Mouse (Mus musculus) MEL (cell line): ENCODE data around the gene Coasy. TPM values are rescaled to one million over a fixed set of nuclear protein-coding genes. Genes with fewer than 3 reads are reported as not detected.

Experiments used
- DNase-seq: peaks from one replicate; pipeline ENCODE4 v3.0.0; 2011; ENCODE audit warnings: low read depth, low spot score
- H3K27ac ChIP-seq: 2 replicates; pipeline ENCODE4 v1.5.1; 2012; ENCODE audit warnings: low read depth, mild to moderate bottlenecking, control low read depth, low read length, moderate library complexity; ENCODE audit not compliant: control insufficient read depth
- H3K27me3 ChIP-seq, 2 experiments: fragments of 150-350 bp in 1 of 2; sonication (generic) in 1 of 2; 2 replicates each; pipeline ENCODE4 v1.6.1; 2012; ENCODE audit warnings: low read length in 2 of 2, mild to moderate bottlenecking in 2 of 2, improper control_type of control experiment in 1 of 2, moderate library complexity in 1 of 2; ENCODE audit not compliant: insufficient read depth in 2 of 2, control insufficient read depth in 1 of 2
- H3K36me3 ChIP-seq, 2 experiments: 2 replicates each; pipeline ENCODE4 v1.6.1; 2012 to 2014; ENCODE audit warnings: low read length in 2 of 2, improper control_type of control experiment in 1 of 2, inconsistent platforms in 1 of 2, mild to moderate bottlenecking in 1 of 2; ENCODE audit not compliant: insufficient read depth in 2 of 2, control insufficient read depth in 1 of 2
- H3K4me1 ChIP-seq, 2 experiments: fragments of 150-350 bp in 1 of 2; sonication (generic) in 1 of 2; 2 replicates each; pipeline ENCODE4 v1.6.1; 2012; ENCODE audit warnings: low read length in 2 of 2, improper control_type of control experiment in 1 of 2, mild to moderate bottlenecking in 1 of 2; ENCODE audit not compliant: insufficient read depth in 2 of 2, control insufficient read depth in 1 of 2
- H3K4me3 ChIP-seq, 2 experiments: fragments of 150-350 bp in 1 of 2; sonication (generic) in 1 of 2; 2 replicates each; pipeline ENCODE4 v1.5.1; 2012; ENCODE audit warnings: low read depth in 2 of 2, low read length in 2 of 2, mild to moderate bottlenecking in 2 of 2, moderate library complexity in 2 of 2, control low read depth in 1 of 2, improper control_type of control experiment in 1 of 2; ENCODE audit not compliant: control insufficient read depth in 1 of 2, insufficient read depth in 1 of 2
- H3K79me2 ChIP-seq: 2 replicates; pipeline ENCODE4 v1.6.1; 2012; ENCODE audit warnings: mild to moderate bottlenecking, low read length, moderate library complexity; ENCODE audit not compliant: control insufficient read depth, poor library complexity, insufficient read depth
- H3K9ac ChIP-seq: 2 replicates; pipeline ENCODE4 v1.6.1; 2012; ENCODE audit warnings: low read depth, mild to moderate bottlenecking, control low read depth, low read length, moderate library complexity; ENCODE audit not compliant: control insufficient read depth, poor library complexity, severe bottlenecking
- H3K9me3 ChIP-seq: fragments of 150-350 bp; sonication (generic); replicated peaks from 2 replicates; pipeline ENCODE4 v1.6.1; 2012; ENCODE audit warnings: mild to moderate bottlenecking, low read length, improper control_type of control experiment, moderate library complexity; ENCODE audit not compliant: insufficient read depth
- BHLHE40 ChIP-seq: IDR thresholded peaks from 2 replicates; pipeline ENCODE4 v1.6.1; 2012; ENCODE audit warnings: low read depth, mild to moderate bottlenecking, inconsistent platforms, low read length, improper control_type of control experiment, borderline replicate concordance
- CHD2 ChIP-seq: IDR thresholded peaks from 2 replicates; pipeline ENCODE4 v1.6.1; 2011; ENCODE audit warnings: low read length, improper control_type of control experiment
- CTCF ChIP-seq, 3 experiments: IDR thresholded peaks in 2 of 3; conservative IDR thresholded peaks in 1 of 3; 2 replicates each; pipeline ENCODE4 v1.5.1; 2011 to 2012; ENCODE audit warnings: low read length in 3 of 3, low read depth in 2 of 3, mild to moderate bottlenecking in 2 of 3, improper control_type of control experiment in 1 of 3, inconsistent platforms in 1 of 3, mixed read lengths in 1 of 3, moderate library complexity in 1 of 3; ENCODE audit not compliant: control insufficient read depth in 1 of 3, insufficient read depth in 1 of 3, poor library complexity in 1 of 3, severe bottlenecking in 1 of 3
- ELF1 ChIP-seq: IDR thresholded peaks from 2 replicates; pipeline ENCODE4 v1.6.1; 2014; ENCODE audit warnings: low read depth, mild to moderate bottlenecking, inconsistent platforms, low read length, improper control_type of control experiment, moderate library complexity
- EP300 ChIP-seq, 2 experiments: IDR thresholded peaks; 2 replicates each; pipeline ENCODE4 v1.6.1; 2011; ENCODE audit warnings: improper control_type of control experiment in 2 of 2, low read length in 2 of 2, low read depth in 1 of 2, mild to moderate bottlenecking in 1 of 2
- GABPA ChIP-seq: IDR thresholded peaks from 2 replicates; pipeline ENCODE4 v1.6.1; 2012; ENCODE audit warnings: low read depth, mild to moderate bottlenecking, inconsistent platforms, low read length, improper control_type of control experiment, moderate library complexity
- GATA1 ChIP-seq: IDR thresholded peaks from 2 replicates; pipeline ENCODE4 v1.6.1; 2011; ENCODE audit warnings: low read depth, low read length, improper control_type of control experiment
- MAFK ChIP-seq: IDR thresholded peaks from 2 replicates; pipeline ENCODE4 v1.6.1; 2011; ENCODE audit warnings: low read depth, mild to moderate bottlenecking, low read length, improper control_type of control experiment, borderline replicate concordance
- MAX ChIP-seq: IDR thresholded peaks from 2 replicates; pipeline ENCODE4 v1.6.1; 2011; ENCODE audit warnings: low read length, improper control_type of control experiment
- MAZ ChIP-seq: IDR thresholded peaks from 2 replicates; pipeline ENCODE4 v1.6.1; 2012; ENCODE audit warnings: low read depth, mild to moderate bottlenecking, inconsistent platforms, low read length, improper control_type of control experiment
- MEF2A ChIP-seq: IDR thresholded peaks from 2 replicates; pipeline ENCODE4 v1.6.1; 2014; ENCODE audit warnings: low read depth, mild to moderate bottlenecking, inconsistent platforms, low read length, improper control_type of control experiment; ENCODE audit not compliant: poor library complexity, insufficient replicate concordance, severe bottlenecking; ENCODE audit errors: extremely low read depth
- MXI1 ChIP-seq: IDR thresholded peaks from 2 replicates; pipeline ENCODE4 v1.6.1; 2011; ENCODE audit warnings: mild to moderate bottlenecking, low read depth, low read length, improper control_type of control experiment
- MYC ChIP-seq: IDR thresholded peaks from 2 replicates; pipeline ENCODE4 v1.6.1; 2011; ENCODE audit warnings: low read depth, mild to moderate bottlenecking, low read length, improper control_type of control experiment, moderate library complexity
- NELFE ChIP-seq: IDR thresholded peaks from 2 replicates; pipeline ENCODE4 v1.6.1; 2011; ENCODE audit warnings: low read depth, low read length, improper control_type of control experiment
- POLR2A ChIP-seq, 2 experiments: IDR thresholded peaks; 2 replicates each; pipeline ENCODE4 v1.6.1; 2011 to 2012; ENCODE audit warnings: low read length in 2 of 2, mild to moderate bottlenecking in 2 of 2, control low read depth in 1 of 2, improper control_type of control experiment in 1 of 2, low read depth in 1 of 2, moderate library complexity in 1 of 2; ENCODE audit not compliant: control insufficient read depth in 1 of 2, insufficient read depth in 1 of 2, poor library complexity in 1 of 2
- POLR2AphosphoS5 ChIP-seq: IDR thresholded peaks from 2 replicates; pipeline ENCODE4 v1.6.1; 2012; ENCODE audit warnings: low read depth, borderline replicate concordance, mild to moderate bottlenecking, inconsistent platforms, low read length, moderate library complexity, mixed read lengths
- USF1 ChIP-seq: IDR thresholded peaks from 2 replicates; pipeline ENCODE4 v1.6.1; 2014; ENCODE audit warnings: low read depth, mild to moderate bottlenecking, inconsistent platforms, low read length, improper control_type of control experiment, moderate library complexity
- ZC3H11A ChIP-seq: IDR thresholded peaks from 2 replicates; pipeline ENCODE4 v1.6.1; 2012; ENCODE audit warnings: low read depth, mild to moderate bottlenecking, inconsistent platforms, low read length, improper control_type of control experiment
- ZMIZ1 ChIP-seq: IDR thresholded peaks from 2 replicates; pipeline ENCODE4 v1.6.1; 2012; ENCODE audit warnings: low read depth, mild to moderate bottlenecking, inconsistent platforms, low read length, improper control_type of control experiment, moderate library complexity
- ZNF384 ChIP-seq: IDR thresholded peaks from 2 replicates; pipeline ENCODE4 v1.6.1; 2012; ENCODE audit warnings: low read depth, mild to moderate bottlenecking, inconsistent platforms, low read length, improper control_type of control experiment
- polyA plus RNA-seq, 2 experiments: library from polyadenylated mRNA; stranded (reverse) in 1 of 2; unstranded in 1 of 2; fragments of >175 nt in 1 of 2; fragments of >200 nt in 1 of 2; gene quantifications; 2 replicates each; pipeline versions ENCODE4 v1.2.1 to v1.2.4; 2012; ENCODE audit warnings: low replicate concordance in 2 of 2, low read depth in 1 of 2; ENCODE audit not compliant: insufficient read length in 2 of 2, insufficient read depth in 1 of 2, missing spikeins in 1 of 2
- total RNA-seq: library from RNA; depleted of rRNA; stranded (reverse); fragments of 300-350 nt; gene quantifications from 2 replicates; pipeline ENCODE4 v1.2.3, GENCODE M21; 2012

Coasy gene
- total and polyA plus RNA-seq, 3 experiments: 34.8 to 44.2 TPM; not detected in 1

DNA sequence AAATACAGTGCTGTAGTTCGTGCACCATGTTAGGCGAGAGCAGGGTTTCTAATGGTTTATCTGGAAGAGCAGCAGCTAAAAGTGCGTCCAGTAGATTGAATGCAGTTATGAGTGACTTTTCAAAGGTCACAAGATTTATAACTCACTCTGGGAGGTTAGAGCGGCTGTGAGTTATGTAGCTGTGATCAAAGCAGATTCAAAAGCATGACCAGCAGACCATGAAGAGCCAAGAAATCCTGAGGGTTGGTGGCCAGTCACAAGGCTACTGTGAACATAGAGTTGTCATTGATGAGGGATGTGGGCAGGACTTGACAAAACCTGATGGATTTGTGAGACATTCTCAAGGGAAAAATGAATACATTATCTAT is 47.1 kb upstream of the Coasy start:
- H3K9ac ChIP-seq: no peak overlapping the region
- TF ChIP-seq NELFE (no peak), ZMIZ1 (no peak), ZNF384 (no peak)
- TF ChIP-seq, all 39 proteins: peak for 0
- H3K9me3 ChIP-seq: no peaks in the 10 kb centered on the region
- no peaks in the 10 kb centered on the region for H3K79me2 ChIP-seq
- DNase-seq: no peak
- no peak overlapping the region for H3K27ac ChIP-seq
- no peaks in the 10 kb centered on the region for H3K4me1 ChIP-seq
- H3K36me3 ChIP-seq: peaks cover 0 to 2% of the 10 kb centered on the region in 2 experiments; a peak in 2 of 4 replicates
- no peaks in the 10 kb centered on the region for H3K27me3 ChIP-seq
- no peak overlapping the region for H3K4me3 ChIP-seq

DNA sequence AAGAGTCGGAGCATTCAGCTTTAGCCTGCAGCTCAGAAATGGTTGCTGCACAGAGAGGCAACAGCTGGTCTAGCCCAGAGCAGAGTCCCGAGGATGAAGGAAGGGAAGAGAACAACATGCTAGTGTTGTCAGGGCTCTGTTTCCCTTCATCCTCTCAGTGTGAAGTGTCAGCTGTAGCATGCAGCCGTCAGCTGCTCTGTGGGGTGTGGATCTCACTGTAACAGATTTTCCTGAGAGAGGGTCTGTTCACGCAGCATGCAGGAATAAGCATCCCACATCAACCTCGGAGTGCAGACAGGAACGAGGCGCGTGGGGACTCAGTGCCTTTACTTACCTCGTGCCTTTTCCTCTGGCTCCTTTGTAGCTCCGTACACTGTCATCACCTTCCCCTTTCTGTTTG is 44.6 kb upstream of the Coasy start:
- H3K27me3 ChIP-seq: no peaks in the 10 kb centered on the region
- no peaks in the 10 kb centered on the region for H3K9me3 ChIP-seq
- H3K4me3 ChIP-seq: no peak overlapping the region
- H3K9ac ChIP-seq: no peak overlapping the region
- no peak overlapping the region for H3K27ac ChIP-seq
- H3K36me3 ChIP-seq: peaks cover 0 to 2% of the 10 kb centered on the region in 2 experiments; a peak in 2 of 4 replicates
- H3K79me2 ChIP-seq: no peaks in the 10 kb centered on the region
- H3K4me1 ChIP-seq: no peaks in the 10 kb centered on the region
- DNase-seq: no peak
- TF ChIP-seq MAZ (no peak), MAFK (no peak), MAX (no peak), POLR2AphosphoS5 (no peak), CHD2 (no peak), MEF2A (no peak), CTCF (IDR thresholded peaks at IDR 0.05 in 2 of 3, conservative IDR thresholded peaks at IDR 0.05 in 1 of 3; ENCODE audit: control insufficient read depth in 1 of 3, insufficient read depth in 1 of 3, low read depth in 2 of 3, low read length in 3 of 3, poor library complexity in 1 of 3, severe bottlenecking in 1 of 3) (no peak), ZNF384 (no peak), MYC (no peak), MXI1 (no peak), BHLHE40 (no peak), USF1 (no peak), ZC3H11A (no peak), ELF1 (no peak), EP300 (IDR thresholded peaks at IDR 0.05; ENCODE audit: low read depth in 1 of 2, low read length in 2 of 2) (no peak), POLR2A (IDR thresholded peaks at IDR 0.05; ENCODE audit: control insufficient read depth in 1 of 2, insufficient read depth in 1 of 2, low read depth in 1 of 2, low read length in 2 of 2, poor library complexity in 1 of 2) (no peak), GABPA (no peak), GATA1 (no peak)
